Mouse (Mus musculus) urinary bladder, postnatal 4 days (tissue): ENCODE results near the gene Ipo11.

Source experiments
- DNase-seq, 2 experiments: peaks; one replicate each; pipeline ENCODE4 v3.0.0; 2021 to 2022; ENCODE audit warnings: low spot score in 2 of 2

Ipo11 gene

GRCm38 (mm10) chr13:106904637-106905036 is 32.1 kb downstream of the Ipo11 start:
- no peak for DNase-seq

DNA sequence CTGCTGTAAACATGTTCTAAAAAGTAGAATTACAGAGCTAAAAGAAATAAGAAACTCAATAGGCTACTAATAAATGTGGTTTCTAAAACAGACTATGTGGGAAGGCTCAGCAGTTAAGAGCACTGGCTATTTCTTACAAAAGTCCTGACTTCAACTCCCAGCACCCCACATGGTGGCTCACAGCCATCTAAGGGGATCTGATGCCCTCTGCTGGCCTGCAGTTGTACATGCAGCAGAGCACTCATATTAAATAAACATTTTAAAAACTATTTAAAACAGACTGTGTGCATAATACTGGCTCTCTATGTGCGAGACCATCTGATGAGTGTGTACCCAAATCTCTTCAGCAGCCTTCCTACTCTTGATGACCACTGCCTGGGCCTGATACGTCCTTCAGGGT is 42.5 kb downstream of the Ipo11 start:
- DNase-seq: no peak

DNA sequence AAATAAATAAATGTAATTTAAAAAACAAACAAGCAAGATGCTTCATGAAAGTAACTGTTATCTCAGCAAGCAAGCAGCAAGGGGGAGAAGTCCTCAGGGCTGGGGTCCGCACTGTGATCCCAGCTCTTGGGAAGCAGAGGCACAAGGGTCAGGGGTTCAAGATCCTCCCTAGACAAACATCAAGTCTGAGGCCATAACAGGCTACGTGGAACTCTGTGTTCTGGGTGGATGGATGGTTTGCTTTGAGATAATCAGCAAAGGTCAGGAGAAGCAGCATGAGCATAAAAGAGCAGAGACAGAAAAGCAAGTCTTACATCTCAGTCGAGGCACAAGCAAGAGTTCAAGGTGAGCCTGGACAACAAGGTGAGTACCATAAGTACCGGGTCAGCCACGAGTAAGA is 43.1 kb downstream of the Ipo11 start:
- no peak for DNase-seq

GRCm38 (mm10) chr13:106893196-106893595 is 43.6 kb downstream of the Ipo11 start:
- no peak for DNase-seq

DNA sequence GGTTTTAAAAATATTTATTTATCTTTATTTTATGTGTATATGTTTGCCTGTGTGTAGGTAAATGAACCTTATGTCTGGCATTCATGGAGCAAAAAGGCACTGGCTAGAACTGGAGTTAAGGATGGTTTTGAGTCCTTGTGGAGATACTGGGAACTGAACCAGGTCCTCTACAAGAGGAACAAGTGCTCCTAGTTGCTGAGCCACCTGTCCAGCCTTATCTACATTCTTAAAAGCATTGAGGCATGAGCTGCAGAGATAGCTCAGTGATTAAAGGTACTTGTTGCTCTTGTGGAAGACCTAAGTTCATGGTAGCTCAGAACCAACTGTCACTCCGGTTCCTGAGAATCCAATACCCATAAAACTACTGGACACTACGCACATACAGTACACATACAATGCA is 49.4 kb downstream of the Ipo11 start:
- DNase-seq: no peak

DNA sequence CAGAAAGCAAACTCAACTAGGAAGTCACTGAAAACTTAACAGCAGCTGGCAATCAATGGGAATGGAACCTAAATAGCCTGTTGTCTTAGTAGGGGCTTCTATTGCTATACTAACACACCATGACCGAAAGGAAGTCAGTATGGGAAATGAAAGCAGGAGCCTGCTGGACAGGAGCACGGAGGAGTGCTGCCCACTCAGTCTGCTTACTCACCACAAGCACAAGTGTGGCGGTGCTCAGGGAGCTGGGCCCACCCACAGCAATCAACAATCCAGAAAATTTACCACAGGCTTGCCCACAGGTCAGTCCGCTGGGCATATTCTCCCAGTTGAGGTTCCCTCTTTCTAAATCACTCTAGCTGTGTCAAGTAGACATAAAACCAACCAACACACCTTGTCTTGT is 52.5 kb downstream of the Ipo11 start:
- no peak for DNase-seq

- DNase-seq: no peak
Observed at GRCm38 (mm10) chr13:106876278-106876677, 60.5 kb downstream of the Ipo11 start.

DNA sequence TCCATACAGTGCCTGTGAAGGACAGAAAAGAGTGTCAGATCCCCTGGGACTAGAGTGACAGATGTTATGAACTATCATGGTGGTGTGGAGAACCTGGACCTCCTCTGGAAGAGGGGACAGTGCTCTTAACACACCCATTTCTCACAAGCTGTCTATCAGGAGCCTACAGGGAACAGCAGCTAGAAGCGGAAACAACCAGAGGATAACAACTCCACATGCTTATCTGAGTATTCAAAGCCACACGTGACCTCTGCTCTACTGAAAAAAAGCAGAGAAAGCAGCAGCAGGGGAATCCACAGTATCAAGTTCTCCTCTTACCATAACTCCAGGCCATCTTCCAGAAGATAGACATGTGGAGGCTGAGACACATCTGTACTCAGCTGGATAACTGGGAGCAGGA is 71.2 kb downstream of the Ipo11 start:
- no peak for DNase-seq

GRCm38 (mm10) chr13:106858779-106859178 is 78.0 kb downstream of the Ipo11 start:
- DNase-seq: no peak

DNA sequence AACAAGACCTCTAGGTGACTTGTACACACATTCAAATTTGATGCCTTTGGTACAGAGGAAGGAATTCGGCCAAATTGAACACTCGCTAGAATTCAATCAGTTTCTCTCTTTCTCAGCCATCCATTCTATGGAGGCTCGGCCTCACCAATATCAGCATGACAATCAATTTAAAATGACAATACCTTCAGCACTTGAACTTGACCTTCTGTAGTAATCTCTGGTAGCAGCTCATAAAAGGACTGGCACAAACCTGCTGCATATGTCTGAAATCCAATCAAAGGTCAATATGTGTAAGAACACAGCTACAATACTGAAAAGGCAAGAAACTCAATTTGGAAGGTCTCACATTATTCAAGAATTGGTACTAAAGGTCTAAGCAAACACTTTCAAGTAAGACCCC is 80.2 kb downstream of the Ipo11 start:
- no peak for DNase-seq

DNA sequence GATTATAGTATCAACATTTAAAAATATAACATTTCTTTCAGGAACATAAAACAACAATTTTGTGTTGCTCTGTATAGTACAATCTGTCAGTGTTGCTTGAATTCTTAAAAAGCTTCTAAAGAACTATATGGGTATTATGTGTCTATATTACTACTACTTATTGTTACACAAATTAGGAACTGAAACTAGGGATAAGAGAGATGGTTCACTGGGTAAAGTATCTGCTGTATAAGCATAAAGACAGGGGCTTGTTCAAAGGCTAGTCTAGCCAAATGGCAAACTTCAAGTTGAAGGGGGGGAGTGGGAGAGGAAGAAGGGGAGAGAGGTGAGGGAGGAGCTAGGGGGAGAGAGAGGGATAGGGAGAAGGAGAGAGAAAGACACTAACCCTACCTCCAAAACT is 89.2 kb downstream of the Ipo11 start:
- DNase-seq: no peak

GRCm38 (mm10) chr13:106844928-106845327 is 91.8 kb downstream of the Ipo11 start:
- no peak for DNase-seq

- DNase-seq: no peak
Observed at GRCm38 (mm10) chr13:106842542-106842941, 94.2 kb downstream of the Ipo11 start.

DNA sequence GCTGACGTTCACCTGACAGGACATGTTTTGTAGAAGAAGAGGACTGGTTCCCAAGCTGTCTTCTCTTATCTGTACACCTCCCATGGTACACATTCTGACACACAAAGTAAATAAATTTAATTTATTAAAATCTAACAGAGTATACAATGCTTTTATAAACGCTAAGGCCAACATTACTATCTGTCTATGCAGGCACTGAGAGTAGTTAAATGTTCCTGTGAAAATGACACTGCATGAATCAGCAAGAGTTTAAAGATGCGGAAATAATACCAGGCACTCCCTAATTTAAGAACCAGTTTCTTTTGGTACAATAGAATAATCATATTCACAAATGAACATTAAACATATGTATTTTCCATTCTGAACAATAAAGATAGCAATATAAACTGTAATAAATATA is 98.0 kb downstream of the Ipo11 start:
- no peak for DNase-seq

DNA sequence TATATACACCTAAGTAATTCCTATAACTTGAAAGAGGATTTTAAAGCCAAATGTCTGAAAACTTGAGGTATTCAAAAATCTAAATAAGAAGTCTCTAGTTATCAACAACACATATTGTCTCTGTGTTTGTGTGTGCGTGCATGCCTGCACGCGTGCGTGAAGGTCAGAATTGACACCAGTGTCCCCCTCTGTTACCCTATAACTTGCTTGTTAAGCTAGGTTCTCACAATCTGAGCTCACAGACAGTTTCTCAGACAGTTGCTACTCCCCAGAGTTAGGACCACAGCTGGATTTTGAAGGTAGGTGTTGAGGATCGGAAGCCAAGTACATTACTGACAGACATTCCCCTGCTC is 100.3 kb downstream of the Ipo11 start:
- DNase-seq: no peak

GRCm38 (mm10) chr13:106835844-106836526 is 100.8 kb downstream of the Ipo11 start:
- no peak for DNase-seq

DNA sequence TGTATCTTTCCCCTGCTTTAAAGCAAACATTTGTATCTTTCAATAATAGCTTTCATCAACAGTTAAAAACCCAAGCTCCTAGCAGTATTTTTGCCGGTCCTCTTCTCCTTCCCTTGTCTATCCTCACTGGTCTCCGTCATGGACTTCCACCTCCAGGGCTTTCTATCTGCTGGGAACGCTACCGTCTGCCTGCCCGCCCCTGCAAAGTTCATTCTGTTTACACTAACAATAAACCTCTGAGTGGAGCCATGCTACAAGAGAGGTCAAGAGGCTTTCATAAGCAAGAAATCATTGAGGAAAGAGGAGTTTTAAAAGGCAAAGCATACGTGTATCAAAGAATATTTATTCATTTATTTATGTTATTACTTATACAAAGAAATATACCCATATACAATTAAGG is 106.7 kb downstream of the Ipo11 start:
- no peak for DNase-seq

GRCm38 (mm10) chr13:106829327-106829997 is 107.3 kb downstream of the Ipo11 start:
- DNase-seq: no peak

- no peak for DNase-seq
Observed at GRCm38 (mm10) chr13:106825618-106826017, 111.1 kb downstream of the Ipo11 start.

DNA sequence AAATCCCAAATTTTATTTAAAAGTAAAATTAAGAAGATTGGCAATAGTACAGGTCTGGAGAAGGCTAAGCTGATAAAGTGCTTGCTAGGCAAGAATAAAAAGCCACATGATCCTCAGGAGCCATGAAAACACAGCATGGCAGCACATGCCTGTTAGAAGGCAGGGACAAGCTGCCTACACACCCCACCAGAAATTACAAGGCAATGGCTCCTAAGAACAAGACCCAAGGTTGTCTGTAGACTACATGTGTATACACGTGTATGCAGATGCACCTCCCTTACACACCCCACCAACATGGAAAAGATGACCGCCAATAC is 112.9 kb downstream of the Ipo11 start:
- DNase-seq: no peak

- DNase-seq: no peak
Observed at GRCm38 (mm10) chr13:106823121-106823874, 113.5 kb downstream of the Ipo11 start.

GRCm38 (mm10) chr13:106820149-106820548 is 116.6 kb downstream of the Ipo11 start:
- DNase-seq: no peak

DNA sequence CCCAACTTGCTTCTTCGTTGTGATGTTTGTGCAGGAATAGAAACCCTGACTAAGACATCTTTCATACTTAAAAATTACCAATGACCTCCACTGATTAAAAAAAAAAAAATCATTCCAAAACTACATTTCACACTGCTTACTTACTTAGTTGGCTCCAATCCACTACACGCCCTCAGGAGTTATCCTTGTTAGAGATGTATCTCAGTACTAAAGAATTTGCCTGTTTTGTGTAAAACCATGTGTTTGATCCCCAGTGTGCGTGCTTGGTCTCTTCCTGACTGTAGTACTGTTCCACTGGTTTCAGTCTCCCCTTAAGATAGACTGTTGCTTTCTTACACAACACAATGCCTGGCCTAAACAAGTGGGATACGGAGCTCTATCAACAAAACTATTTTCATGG is 117.0 kb downstream of the Ipo11 start:
- DNase-seq: no peak
